Mouse (Mus musculus) liver, embryonic 16.5 days (tissue): ENCODE results near the gene Ank3. TPM values are rescaled to one million over a fixed set of nuclear protein-coding genes. Genes with fewer than 3 reads are reported as not detected.

Experiments used
- ATAC-seq: fragments of 200-750 bp; cut with Nextera tagmentation; 2 replicates; pipeline ENCODE4 v1.8.0; 2017; ENCODE audit warnings: low read depth, mild to moderate bottlenecking, moderate number of reproducible peaks, moderate library complexity
- H3K27ac ChIP-seq: fragments of 300-500 bp; sonication (generic); 2 replicates; pipeline ENCODE4 v1.5.1; 2014; ENCODE audit warnings: mild to moderate bottlenecking, low read length
- H3K27me3 ChIP-seq: fragments of 300-500 bp; sonication (generic); 2 replicates; pipeline ENCODE4 v1.6.1; 2014; ENCODE audit warnings: low read depth, low read length, mixed read lengths; ENCODE audit not compliant: control insufficient read depth, insufficient read depth
- H3K36me3 ChIP-seq: fragments of 300-500 bp; sonication (generic); 2 replicates; pipeline ENCODE4 v1.6.1; 2014; ENCODE audit warnings: mild to moderate bottlenecking; ENCODE audit not compliant: control insufficient read depth, insufficient read depth
- H3K4me1 ChIP-seq: fragments of 300-500 bp; sonication (generic); 2 replicates; pipeline ENCODE4 v1.6.1; 2014; ENCODE audit warnings: low read depth, low read length, mixed read lengths; ENCODE audit not compliant: control insufficient read depth
- H3K4me2 ChIP-seq: fragments of 300-500 bp; sonication (generic); 2 replicates; pipeline ENCODE4 v1.6.1; 2014; ENCODE audit warnings: low read depth, low read length, mixed read lengths
- H3K4me3 ChIP-seq: fragments of 300-500 bp; sonication (generic); 2 replicates; pipeline ENCODE4 v1.5.1; 2014; ENCODE audit warnings: low read depth, mild to moderate bottlenecking, low read length
- H3K9ac ChIP-seq: fragments of 300-500 bp; sonication (generic); 2 replicates; pipeline ENCODE4 v1.6.1; 2014; ENCODE audit warnings: low read depth, low read length
- H3K9me3 ChIP-seq: fragments of 300-500 bp; sonication (generic); replicated peaks from 2 replicates; pipeline ENCODE4 v1.6.1; 2016; ENCODE audit warnings: low read length; ENCODE audit not compliant: control insufficient read depth
- WGBS: fragments of 180-500 bp; shearing (Covaris S2); extraction: QIAGEN DNeasy Blood & Tissue Kit; methylation state at CpG from one replicate; pipeline ENCODE4 v1.1.7; 2014; ENCODE audit not compliant: insufficient replicate concordance; 5-methylcytosine and 5-hydroxymethylcytosine counted together
- polyA plus RNA-seq: library from polyadenylated mRNA; unstranded; fragments of >200 nt; fragmentation: Nextera tagmentation; extraction: Ambion mirVana; gene quantifications from 2 replicates; pipeline ENCODE4 v1.2.1, GENCODE M21; 2015

Gene Ank3
- polyA plus RNA-seq, 1 experiment from 2014 or later = 14.0 TPM

DNA sequence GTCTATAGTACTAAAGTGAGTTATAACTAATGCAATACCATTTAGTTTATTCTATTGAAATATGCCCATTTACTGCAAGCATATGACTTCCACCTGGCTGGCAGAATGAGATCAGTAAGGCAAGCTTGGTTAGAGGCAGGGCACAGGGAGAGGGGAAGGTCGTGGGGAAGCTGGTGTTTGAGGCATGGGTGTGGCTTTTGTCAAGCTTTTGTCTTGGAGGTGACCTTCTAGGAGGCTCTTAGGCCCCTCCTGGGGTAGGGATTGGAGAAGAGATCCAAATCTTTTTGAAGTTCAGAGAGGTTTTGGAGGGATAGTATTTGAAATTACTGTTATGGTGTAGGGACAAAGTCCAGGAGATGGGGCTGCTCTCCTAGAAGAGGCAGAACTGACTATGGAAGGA, 78.3 kb downstream of the Ank3 start:
- H3K27me3 ChIP-seq = no peaks in the 10 kb centered on the region
- ATAC-seq = no peak

DNA sequence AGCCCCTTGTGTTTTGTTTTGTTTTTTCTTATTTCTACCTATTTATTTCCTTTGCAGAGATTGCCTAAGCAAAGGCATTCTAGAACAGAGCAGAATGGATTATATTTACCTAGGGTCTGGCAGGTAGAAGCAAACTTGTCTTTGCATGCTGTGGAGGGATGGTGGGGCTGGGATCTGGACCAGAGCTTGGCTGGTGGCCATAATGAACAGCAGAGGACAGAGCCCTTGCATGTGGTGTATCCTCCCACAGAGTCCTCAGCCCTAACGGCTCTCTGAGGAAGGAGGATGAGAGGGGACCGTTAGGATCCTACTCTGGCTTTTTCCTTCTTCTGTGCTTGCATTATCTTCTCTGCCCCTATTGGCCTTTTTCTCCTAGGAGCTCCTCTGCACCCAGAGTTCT, 79.1 kb downstream of the Ank3 start:
- no peak overlapping the region for H3K9ac ChIP-seq
- no peaks in the 10 kb centered on the region for H3K4me1 ChIP-seq
- 22% methylated on average over 2 of the region's 2 CpGs for WGBS
- H3K4me2 ChIP-seq = no peak overlapping the region
- no peak overlapping the region for H3K4me3 ChIP-seq
- ATAC-seq = no peak
- H3K27ac ChIP-seq = no peak overlapping the region
- no peaks in the 10 kb centered on the region for H3K27me3 ChIP-seq
- H3K36me3 ChIP-seq = no peaks in the 10 kb centered on the region
- H3K9me3 ChIP-seq = no peaks in the 10 kb centered on the region

More for the DNA sequence above, 78.3 kb downstream of the Ank3 start:
- Histone ChIP-seq H3K9ac (no peak overlapping the region), H3K36me3 (no peaks in the 10 kb centered on the region), H3K4me1 (no peaks in the 10 kb centered on the region), H3K4me2 (no peak overlapping the region), H3K27ac (no peak overlapping the region), H3K4me3 (no peak overlapping the region), H3K9me3 (no peaks in the 10 kb centered on the region)
- WGBS = 10% methylated on average over 1 of the region's 1 CpGs

DNA sequence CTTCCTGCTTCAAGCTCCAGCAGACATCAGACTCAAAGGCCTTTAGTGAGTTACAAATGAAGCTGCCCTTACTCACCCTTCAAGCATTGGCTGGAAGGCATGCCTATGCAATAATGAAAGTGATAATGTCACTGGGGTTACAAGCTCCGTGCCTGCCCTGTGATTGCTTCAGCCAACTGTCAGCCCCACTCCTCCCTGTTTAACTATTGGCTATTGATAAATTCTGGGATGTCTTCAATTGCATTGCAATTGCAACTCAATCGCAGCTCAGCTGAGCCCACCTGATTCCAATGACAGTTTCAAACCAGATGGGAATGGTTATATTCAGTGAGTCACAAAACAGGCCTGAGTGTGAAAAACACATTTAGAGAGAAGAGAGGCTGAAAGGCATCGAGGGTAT, 80.3 kb downstream of the Ank3 start:
- Histone ChIP-seq H3K36me3 (no peaks in the 10 kb centered on the region), H3K4me1 (no peaks in the 10 kb centered on the region), H3K4me2 (no peak overlapping the region), H3K9ac (no peak overlapping the region), H3K27me3 (no peaks in the 10 kb centered on the region), H3K27ac (no peak overlapping the region), H3K9me3 (no peaks in the 10 kb centered on the region), H3K4me3 (no peak overlapping the region)
- ATAC-seq = no peak
- WGBS = 43% methylated on average over 3 of the region's 3 CpGs

DNA sequence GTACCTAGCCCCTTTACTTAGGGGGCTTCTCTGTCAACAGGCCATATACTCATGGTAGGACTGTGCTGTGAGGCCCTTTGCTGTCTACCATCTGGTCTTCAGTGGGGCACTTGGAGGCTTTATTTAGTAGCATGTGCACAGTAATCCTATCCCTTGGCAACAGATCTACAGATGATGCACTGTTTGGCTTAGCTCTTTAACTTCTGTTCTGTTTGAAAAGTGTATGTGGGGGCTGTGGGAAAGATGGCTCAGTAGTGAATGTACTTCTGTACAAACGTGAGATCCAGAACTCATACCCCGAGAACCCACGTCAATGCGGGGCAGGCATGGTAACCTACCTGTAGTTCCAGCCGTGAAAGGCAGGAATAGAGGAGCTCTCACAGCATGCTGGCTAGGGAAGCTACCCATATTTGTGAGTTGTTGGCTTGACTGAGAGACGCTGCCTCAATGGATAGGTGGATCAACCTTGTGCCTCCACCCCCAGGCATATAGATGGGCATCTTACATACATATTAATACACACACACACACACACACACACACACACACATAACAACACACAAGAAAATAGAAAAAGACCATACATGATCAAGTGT, 86.7 kb downstream of the Ank3 start:
- Histone ChIP-seq H3K9ac (no peak overlapping the region), H3K27ac (no peak overlapping the region), H3K9me3 (no peaks in the 10 kb centered on the region), H3K27me3 (no peaks in the 10 kb centered on the region), H3K4me1 (no peaks in the 10 kb centered on the region), H3K4me3 (no peak overlapping the region), H3K36me3 (no peaks in the 10 kb centered on the region), H3K4me2 (no peak overlapping the region)
- 68% methylated on average over 6 of the region's 6 CpGs for WGBS
- no peak for ATAC-seq

DNA sequence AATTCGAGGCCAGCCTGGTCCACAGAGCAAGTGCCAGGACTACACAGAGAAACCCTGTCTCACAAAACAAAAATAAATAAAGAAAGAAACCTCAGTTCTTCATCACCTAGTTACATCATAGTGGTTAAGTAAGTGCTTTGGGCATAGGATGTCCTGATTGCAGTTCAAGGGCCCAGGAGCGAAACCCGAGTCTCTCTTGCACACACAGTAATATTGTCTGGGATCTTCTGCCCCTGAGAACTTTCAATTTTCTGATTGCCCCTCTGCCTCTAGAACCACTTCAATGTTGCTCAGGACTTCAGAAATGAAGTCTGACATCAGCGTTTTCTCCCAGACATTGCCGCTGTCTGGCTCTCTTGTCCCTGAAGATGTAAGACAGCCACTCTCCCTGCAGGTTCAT, 91.6 kb downstream of the Ank3 start:
- no peak for ATAC-seq
- Histone ChIP-seq H3K4me1 (no peaks in the 10 kb centered on the region), H3K9ac (no peak overlapping the region), H3K9me3 (no peaks in the 10 kb centered on the region), H3K27me3 (no peaks in the 10 kb centered on the region), H3K4me2 (no peak overlapping the region), H3K4me3 (no peak overlapping the region), H3K27ac (no peak overlapping the region), H3K36me3 (no peaks in the 10 kb centered on the region)
- 66% methylated on average over 5 of the region's 5 CpGs for WGBS

DNA sequence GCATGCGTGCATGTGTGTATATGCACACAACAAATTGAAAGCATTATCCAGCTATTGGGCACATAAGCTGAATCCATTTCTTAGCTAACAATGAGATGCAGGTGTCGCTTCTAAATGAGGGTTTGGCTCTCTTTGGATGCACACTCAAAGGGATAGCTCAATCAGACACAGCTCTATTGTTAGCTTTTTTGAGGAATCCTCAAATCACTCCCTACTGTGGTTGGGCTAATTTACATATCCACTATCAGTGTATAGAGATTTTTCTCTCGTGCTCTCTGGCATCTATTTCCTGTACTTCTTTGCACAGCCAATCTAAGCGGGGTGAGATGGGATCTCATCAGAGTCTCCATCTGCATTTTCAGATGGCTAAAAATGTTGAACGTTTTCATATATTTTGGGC, 93.4 kb downstream of the Ank3 start:
- no peaks in the 10 kb centered on the region for H3K27me3 ChIP-seq
- H3K4me2 ChIP-seq = no peak overlapping the region
- H3K27ac ChIP-seq = no peak overlapping the region
- no peaks in the 10 kb centered on the region for H3K4me1 ChIP-seq
- no peaks in the 10 kb centered on the region for H3K36me3 ChIP-seq
- H3K9ac ChIP-seq = no peak overlapping the region
- 52% methylated on average over 5 of the region's 5 CpGs for WGBS
- no peaks in the 10 kb centered on the region for H3K9me3 ChIP-seq
- no peak for ATAC-seq
- H3K4me3 ChIP-seq = no peak overlapping the region

DNA sequence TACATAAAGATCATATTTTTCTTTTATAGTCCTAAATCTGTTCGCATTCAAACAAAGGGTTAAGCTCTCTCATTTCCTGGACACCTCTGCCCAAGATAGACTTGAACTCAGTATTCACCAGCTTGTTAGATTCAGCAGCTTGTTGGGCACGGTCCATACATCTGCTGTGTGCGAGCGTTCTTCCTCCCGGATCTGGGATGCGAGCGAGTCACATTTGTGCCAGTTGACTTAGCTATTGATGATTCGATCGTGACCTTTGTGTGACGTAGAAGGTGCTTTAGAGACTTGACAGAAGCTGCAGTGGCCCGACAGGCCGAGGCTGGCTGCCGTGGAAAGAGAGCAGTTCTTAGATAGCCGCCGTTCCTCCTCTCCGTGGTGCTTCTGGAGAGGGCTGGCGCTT, 98.8 kb downstream of the Ank3 start:
- no peak for ATAC-seq
- Histone ChIP-seq H3K9me3 (no peaks in the 10 kb centered on the region), H3K4me2 (no peak overlapping the region), H3K27ac (no peak overlapping the region), H3K27me3 (no peaks in the 10 kb centered on the region), H3K4me1 (no peaks in the 10 kb centered on the region), H3K36me3 (no peaks in the 10 kb centered on the region), H3K9ac (no peak overlapping the region), H3K4me3 (no peak overlapping the region)
- WGBS = 76% methylated on average over 17 of the region's 17 CpGs

DNA sequence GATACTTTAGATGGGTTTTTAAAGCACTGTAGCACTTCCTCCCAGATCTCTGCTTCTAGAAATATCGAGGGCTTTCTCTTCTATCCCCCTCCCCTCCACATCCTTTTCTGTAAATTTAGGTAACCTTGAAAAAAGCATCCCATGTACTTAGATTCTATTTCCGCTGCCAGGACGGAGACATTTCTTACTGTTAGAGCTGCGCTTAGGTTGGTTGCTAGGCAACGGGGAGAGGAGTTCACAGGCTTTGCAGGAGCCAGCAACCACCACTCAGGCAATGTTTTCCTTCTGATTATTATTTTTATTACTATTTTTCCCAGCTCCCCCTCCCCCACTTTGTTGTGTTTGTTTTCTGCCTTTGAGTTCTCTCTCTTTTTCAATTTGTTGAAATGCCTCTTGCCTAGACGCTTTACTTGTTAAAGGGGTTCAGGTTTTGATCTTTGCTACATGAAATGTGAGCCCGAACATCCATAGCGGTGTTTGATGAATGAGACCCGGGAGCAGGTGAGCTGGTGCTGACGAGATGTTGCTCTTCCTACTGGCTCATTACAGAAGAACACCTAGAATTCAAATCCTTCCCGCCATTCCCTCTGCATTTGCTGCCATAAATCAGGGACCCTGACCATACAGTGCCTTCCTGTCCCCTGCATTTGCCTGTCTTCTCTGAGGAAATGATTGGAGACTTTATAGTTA, 101.7 kb downstream of the Ank3 start:
- 54% methylated on average over 11 of the region's 11 CpGs for WGBS
- Histone ChIP-seq H3K4me3 (no peak overlapping the region), H3K9ac (no peak overlapping the region), H3K4me1 (no peaks in the 10 kb centered on the region), H3K9me3 (no peaks in the 10 kb centered on the region), H3K27ac (no peak overlapping the region), H3K27me3 (no peaks in the 10 kb centered on the region), H3K4me2 (no peak overlapping the region), H3K36me3 (no peaks in the 10 kb centered on the region)
- no peak for ATAC-seq

DNA sequence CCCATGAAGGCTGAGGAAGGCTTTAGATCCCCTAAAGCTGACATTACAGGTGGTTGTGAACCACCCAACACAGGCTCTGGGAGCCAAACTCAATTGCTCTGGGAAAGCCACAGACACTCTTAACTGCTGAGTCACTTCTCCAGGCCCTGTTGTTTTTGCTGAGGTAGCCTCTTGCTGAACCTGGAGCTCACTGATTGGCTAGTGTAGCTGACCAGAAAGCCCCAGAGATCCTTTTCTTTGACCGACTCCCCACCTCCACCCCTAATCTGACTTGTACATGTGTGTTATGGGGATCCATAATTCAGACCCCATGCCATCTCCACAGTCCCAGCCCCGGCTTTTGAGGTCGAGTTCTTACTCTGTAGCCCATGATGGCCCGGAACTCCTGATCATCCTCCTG, 105.2 kb downstream of the Ank3 start:
- no peaks in the 10 kb centered on the region for H3K27me3 ChIP-seq
- H3K4me2 ChIP-seq = no peak overlapping the region
- no peak for ATAC-seq
- no peak overlapping the region for H3K9ac ChIP-seq
- H3K4me1 ChIP-seq = no peaks in the 10 kb centered on the region
- no peaks in the 10 kb centered on the region for H3K36me3 ChIP-seq
- WGBS = 71% methylated on average over 4 of the region's 4 CpGs
- no peak overlapping the region for H3K4me3 ChIP-seq
- no peaks in the 10 kb centered on the region for H3K9me3 ChIP-seq
- H3K27ac ChIP-seq = no peak overlapping the region
